Mouse (Mus musculus): ENCODE results near the gene Lrrc52. TPM values are rescaled to one million over a fixed set of nuclear protein-coding genes. Genes with fewer than 3 reads are reported as not detected.

Lrrc52 gene
- total RNA-seq (2023) = not detected

DNA sequence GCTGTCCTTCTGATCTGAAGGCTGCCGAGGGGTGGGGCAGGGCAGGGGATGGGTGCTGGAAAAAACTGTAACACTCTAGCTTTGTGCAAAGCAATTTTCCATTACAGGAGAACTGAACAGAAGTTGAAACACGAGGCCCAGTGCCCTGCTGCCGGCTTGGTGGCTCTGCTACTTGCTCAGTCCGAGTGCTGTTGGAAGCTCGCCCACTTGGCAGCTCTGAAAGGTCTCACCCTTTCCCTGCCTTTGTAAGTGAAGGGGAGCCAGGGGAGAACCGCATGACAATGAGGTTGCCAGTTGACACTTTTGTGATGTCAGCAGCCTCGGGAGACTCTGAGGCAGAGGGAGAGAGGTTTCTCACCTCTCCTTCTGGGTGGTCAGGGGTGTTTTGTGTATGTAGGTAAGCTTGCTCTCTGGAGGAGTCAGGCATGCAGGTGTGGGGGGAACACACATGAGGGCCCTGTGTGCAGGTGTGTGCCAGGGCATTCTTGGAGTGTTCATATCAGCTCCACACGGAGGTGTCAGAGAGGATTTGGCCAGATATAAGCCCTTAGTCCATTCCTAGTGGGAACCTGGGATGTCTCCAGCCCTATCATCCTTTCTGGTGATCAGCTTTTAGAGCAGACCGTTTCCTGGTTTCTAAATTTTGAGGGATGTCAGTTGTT lies at the start of gene Lrrc52:
Gene Lrrc52, minus strand, starts transcription at position 16 of the 662 bp plus-strand sequence.

Other genes starting within 250 kb of the Lrrc52 start
- 77.6 TPM for gene Uck2, start 181.5 kb downstream of the Lrrc52 start, total RNA-seq (2023)
- 32.8 TPM for gene Tmco1, start 158.4 kb downstream of the Lrrc52 start, total RNA-seq (2023)
- 44.2 TPM for gene Aldh9a1, start 116.8 kb downstream of the Lrrc52 start, total RNA-seq (2023)
- 3.1 TPM for gene Mgst3, start 72.9 kb downstream of the Lrrc52 start, total RNA-seq (2023)
- not detected for gene Rxrg, start 131.6 kb upstream of the Lrrc52 start, total RNA-seq (2023)
- gene Lmx1a, start 222.5 kb upstream of the Lrrc52 start, total RNA-seq (2023) = not detected

All from CD4-positive naive resting alpha-beta T cell, adult 57 days (primary cell).